Mouse (Mus musculus) olfactory bulb, adult 2 months (tissue): ENCODE measurements around the gene Rasgef1b. TPM values are rescaled to one million over a fixed set of nuclear protein-coding genes. Genes with fewer than 3 reads are reported as not detected.

Experiments
- H3K27ac ChIP-seq: fragments of 200-500 bp; 2 replicates; pipeline ENCODE4 v1.5.1; 2012; ENCODE audit warnings: low read depth, low read length; ENCODE audit not compliant: insufficient read depth
- H3K4me1 ChIP-seq: fragments of 200-500 bp; 2 replicates; pipeline ENCODE4 v1.6.1; 2012; ENCODE audit warnings: low read length; ENCODE audit not compliant: control insufficient read depth, insufficient read depth
- H3K4me3 ChIP-seq: fragments of 200-500 bp; 2 replicates; pipeline ENCODE4 v1.5.1; 2012; ENCODE audit warnings: mild to moderate bottlenecking, low read depth, low read length, moderate library complexity; ENCODE audit not compliant: insufficient read depth
- CTCF ChIP-seq: fragments of 200-500 bp; IDR thresholded peaks from 2 replicates; pipeline ENCODE4 v1.5.1; 2012; ENCODE audit warnings: low read depth, mild to moderate bottlenecking, low read length, moderate library complexity; ENCODE audit not compliant: insufficient read depth
- POLR2A ChIP-seq: fragments of 200-500 bp; IDR thresholded peaks from 2 replicates; pipeline ENCODE4 v1.6.1; 2012; ENCODE audit warnings: mild to moderate bottlenecking, low read depth, low read length, moderate library complexity; ENCODE audit not compliant: insufficient read depth
- WGBS: fragments of 180-500 bp; shearing (Covaris S2); methylation state at CpG from one replicate; pipeline ENCODE4 v1.1.7; 2018; 5-methylcytosine and 5-hydroxymethylcytosine counted together
- polyA plus RNA-seq: library from polyadenylated mRNA; stranded (reverse); fragments of >200 nt; gene quantifications from 2 replicates; pipeline ENCODE4 v1.2.4, GENCODE M21; 2012; ENCODE audit warnings: low replicate concordance; ENCODE audit not compliant: missing spikeins, insufficient read depth, insufficient read length

Rasgef1b gene
- polyA plus RNA-seq, 1 experiment: not detected

DNA sequence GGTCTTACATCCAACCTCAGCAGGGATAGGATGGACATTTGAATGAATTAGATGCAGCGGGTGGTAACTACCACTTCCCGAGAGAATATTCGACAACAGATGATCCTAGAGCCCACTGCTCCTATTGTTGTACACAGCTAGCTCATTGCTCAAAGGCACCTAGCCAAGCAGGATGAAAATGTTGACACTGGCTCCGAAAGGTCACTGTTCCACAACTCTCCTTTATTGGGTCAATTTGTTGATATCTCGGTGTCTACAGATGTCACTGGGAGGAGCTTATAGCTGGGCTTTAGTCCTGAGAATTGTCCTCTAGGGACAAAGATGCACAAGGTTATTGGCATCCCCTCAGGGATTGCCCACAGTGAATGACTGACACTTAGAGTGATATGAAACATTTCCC, 108.1 kb downstream of the Rasgef1b start:
- no peak overlapping the region for H3K27ac ChIP-seq
- H3K4me3 ChIP-seq: no peak overlapping the region
- WGBS: 89% methylated on average over 5 of the region's 5 CpGs
- TF ChIP-seq POLR2A (no peak), CTCF (no peak)
- peaks cover 2% of the 10 kb centered on the region; the same call in 1 of the 2 replicates for H3K4me1 ChIP-seq

DNA sequence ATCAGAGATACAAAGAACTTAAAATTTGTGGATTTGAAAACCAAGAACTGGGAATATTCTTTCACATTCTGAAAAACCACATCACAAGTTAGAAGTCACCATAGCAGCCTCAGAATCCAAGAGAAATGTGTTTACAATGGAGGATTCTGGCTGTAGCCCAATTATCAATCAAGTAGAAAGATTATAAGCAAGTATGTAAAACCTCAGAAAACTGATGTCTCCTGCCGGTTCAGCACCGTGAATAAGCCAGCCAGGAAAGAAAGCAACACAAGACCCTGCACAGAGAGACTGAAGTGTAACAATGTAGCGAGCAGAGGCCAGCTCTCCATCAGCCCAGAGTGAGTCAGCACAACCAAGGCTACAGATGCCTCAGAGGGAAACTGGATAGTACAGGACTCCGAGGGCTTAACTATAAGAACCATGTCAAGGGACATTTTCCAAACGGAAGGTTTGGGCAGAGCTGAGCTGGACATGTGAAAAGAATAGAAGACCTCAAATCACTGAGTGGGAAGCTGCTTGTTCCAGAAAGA, 111.5 kb downstream of the Rasgef1b start:
- WGBS: 41% methylated on average over 5 of the region's 5 CpGs
- Histone ChIP-seq H3K27ac (no peak overlapping the region), H3K4me3 (no peak overlapping the region), H3K4me1 (peaks cover 8% of the 10 kb centered on the region)
- TF ChIP-seq POLR2A (no peak), CTCF (no peak)

DNA sequence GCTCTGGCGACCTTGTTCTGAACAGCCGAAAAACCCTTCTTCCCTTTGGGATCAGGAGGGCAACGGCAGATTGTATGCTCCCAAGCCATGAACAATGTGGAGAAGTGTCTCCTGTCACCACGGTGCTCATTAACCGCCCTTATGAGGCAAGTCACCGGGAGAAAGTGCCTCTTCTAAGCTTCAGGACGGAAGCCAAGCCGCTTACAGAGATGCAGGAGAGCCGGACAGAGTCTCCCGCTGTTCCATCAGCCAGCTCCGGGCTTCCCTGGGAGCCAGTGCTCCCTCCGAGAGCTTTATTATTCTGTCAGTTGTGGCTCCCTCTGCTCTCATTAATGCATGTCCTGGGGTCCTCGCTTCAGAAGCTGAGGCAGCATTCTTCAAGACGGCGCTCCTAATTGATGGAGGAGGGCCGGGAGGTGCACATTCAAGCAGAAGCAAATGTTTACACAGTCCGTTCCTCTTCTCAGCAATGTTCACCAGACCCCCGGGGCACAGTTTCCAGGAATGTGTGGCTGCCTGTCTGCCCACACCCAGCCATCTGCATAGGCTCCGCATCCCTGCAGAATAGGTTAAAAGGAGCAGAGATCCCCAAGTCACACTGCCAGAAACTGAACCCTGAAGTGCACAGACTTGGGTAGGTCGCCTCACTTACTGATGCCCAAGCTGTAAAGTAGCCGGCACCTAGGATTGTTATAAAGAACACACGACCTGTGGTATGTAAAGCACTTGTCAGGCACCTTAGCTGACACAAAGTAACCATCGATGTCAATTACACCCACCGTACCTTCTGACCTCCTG, 115.3 kb downstream of the Rasgef1b start:
- 6% methylated on average over 24 of the region's 24 CpGs for WGBS
- H3K4me1 ChIP-seq: peaks cover 8% of the 10 kb centered on the region
- no peak overlapping the region for H3K27ac ChIP-seq
- H3K4me3 ChIP-seq: peak overlapping the region; percentile 12; the same call in 1 of the 2 replicates
- TF ChIP-seq POLR2A (no peak), CTCF (no peak)

DNA sequence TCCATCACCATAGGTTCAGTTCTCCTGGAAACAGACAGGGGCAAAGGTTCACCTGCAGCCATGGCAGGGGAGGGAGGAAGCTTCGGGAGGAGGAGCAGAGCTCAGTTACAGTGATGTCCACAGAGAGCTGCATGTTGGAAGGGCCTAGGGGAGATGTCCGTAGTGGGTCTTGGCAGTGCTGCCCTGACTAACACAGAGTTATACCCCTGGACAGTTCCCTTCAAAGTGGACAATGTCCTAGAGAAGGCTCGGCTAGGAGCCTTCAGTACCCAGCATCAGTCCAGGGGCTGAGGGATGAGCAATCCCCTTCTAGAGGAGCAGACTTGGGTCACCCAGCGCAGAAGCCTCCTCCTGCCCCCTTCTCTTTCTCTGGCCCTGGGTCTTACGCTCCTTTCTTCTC, 121.3 kb downstream of the Rasgef1b start:
- 80% methylated on average over 5 of the region's 5 CpGs for WGBS
- TF ChIP-seq POLR2A (no peak), CTCF (no peak)
- no peak overlapping the region for H3K27ac ChIP-seq
- no peak overlapping the region for H3K4me3 ChIP-seq
- H3K4me1 ChIP-seq: peaks cover 3% of the 10 kb centered on the region

DNA sequence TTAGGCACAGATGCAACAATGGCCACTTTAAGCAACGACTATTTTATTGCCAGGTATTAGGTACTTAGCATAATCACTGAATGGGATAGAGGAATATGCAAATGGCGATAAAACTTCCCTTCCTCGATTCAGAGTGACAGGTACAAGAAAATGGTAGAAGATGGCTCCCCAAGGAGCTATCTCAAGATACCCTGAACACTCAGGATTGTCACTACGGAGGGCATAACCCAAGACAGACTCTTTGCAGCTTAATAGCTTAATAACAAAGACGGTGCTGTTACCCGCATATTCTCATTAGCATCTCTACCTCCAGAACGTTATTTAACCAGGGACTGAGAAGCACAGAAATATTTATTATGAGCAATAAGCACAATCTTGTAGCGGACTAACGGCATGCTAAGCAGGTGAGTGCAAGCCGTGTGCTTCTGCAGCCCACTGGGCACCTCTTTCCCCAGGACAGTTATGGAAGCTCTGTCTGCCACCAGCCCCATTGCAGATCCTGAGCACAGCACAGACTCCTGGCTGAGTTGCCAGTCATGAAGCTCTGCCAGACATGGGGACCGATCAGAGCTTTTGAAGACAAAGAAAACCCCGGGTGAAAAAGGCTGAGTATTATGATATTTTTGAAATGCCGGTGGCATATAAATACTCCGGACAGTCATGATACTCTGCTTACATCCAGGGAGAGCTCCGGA, 122.6 kb downstream of the Rasgef1b start:
- TF ChIP-seq POLR2A: no peak
- no peak for TF ChIP-seq CTCF
- Histone ChIP-seq H3K27ac (no peak overlapping the region), H3K4me1 (peaks cover 3% of the 10 kb centered on the region), H3K4me3 (no peak overlapping the region)
- WGBS: 70% methylated on average over 15 of the region's 15 CpGs

DNA sequence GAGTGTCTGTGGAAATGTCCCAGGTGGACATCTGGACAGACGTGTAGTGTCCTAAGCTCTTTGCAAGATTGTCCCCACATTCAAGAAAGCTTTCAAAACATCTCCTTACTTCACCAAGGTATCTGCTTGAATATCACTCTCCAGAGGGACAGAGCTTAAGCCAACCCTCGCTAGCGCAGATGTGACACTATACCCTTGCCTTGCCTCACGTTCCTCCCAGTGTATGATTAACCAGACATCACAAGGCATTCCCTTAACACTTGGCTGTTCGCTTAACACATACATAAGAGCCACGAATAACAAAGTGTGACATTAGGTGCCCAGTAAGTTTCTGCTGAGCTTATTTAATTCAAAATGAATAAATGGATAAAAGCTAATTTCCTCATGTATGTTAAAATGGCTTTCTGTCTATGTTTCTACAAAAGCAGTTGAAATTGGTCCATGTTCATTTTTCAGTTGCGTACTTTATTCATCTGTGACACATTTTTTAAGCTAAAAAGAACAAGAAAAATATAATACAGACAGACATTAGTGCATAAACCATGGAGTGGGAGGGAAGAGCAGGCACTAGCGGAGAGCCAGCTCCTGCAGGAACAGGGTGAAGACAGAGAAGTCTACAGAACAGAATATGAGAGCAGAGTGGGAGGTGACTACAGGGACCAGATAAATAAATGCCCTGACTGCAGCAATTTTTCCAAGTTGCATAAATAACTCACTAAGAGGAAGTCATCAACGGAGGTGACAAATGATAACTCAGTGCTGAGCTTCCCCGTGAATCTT, 126.4 kb downstream of the Rasgef1b start:
- TF ChIP-seq POLR2A (no peak), CTCF (no peak)
- Histone ChIP-seq H3K27ac (no peak overlapping the region), H3K4me3 (no peak overlapping the region), H3K4me1 (peaks cover 9% of the 10 kb centered on the region)
- WGBS: 85% methylated on average over 10 of the region's 10 CpGs

DNA sequence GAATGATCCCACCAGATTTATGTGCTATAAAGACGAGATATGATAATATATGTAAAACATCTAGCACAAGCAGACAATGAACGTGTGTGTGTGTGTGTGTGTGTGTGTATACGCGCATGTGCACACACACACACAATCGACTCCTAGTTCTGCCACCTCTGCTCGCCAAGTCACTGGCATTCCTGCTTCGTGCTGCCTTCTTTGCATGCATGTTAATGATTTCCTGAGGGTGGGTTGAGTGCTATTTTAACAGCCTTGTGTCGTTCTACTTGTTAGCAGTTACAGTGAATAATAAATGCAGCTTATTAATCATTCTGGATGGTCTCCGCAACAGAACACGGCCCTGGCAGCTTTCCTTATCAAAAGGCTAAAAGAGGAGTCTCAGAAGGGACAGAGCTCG, 129.5 kb downstream of the Rasgef1b start:
- Histone ChIP-seq H3K4me3 (no peak overlapping the region), H3K27ac (no peak overlapping the region), H3K4me1 (peaks cover 6% of the 10 kb centered on the region)
- WGBS: 70% methylated on average over 11 of the region's 11 CpGs
- TF ChIP-seq CTCF (no peak), POLR2A (no peak)

- Histone ChIP-seq H3K27ac (no peak overlapping the region), H3K4me1 (peaks cover 6% of the 10 kb centered on the region), H3K4me3 (no peak overlapping the region)
- no peak for TF ChIP-seq POLR2A
- TF ChIP-seq CTCF: no peak
- WGBS: 63% methylated on average over 10 of the region's 10 CpGs
Measured at GRCm38 (mm10) chr5:99598470-99599110, 130.3 kb downstream of the Rasgef1b start.
